Mouse (Mus musculus) limb, embryonic 11.5 days (tissue): ENCODE measurements around the gene Itprid2. TPM values are rescaled to one million over a fixed set of nuclear protein-coding genes. Genes with fewer than 3 reads are reported as not detected.

Experiments
- ATAC-seq: fragments of 200-750 bp; cut with Nextera tagmentation; 2 replicates; pipeline ENCODE4 v1.8.0; 2017; ENCODE audit warnings: low read depth; ENCODE audit not compliant: insufficient number of reproducible peaks, low FRiP score, low TSS enrichment
- DNase-seq: peaks from one replicate; pipeline ENCODE4 v3.0.0-alpha.2; 2015; ENCODE audit warnings: low spot score
- H3K27ac ChIP-seq: fragments of 300-500 bp; sonication (generic); replicated peaks from 2 replicates; pipeline ENCODE4 v1.5.1; 2014; ENCODE audit warnings: low read depth, mild to moderate bottlenecking, low read length
- H3K27me3 ChIP-seq: fragments of 300-500 bp; sonication (generic); 2 replicates; pipeline ENCODE4 v1.6.1; 2014; ENCODE audit warnings: mild to moderate bottlenecking, low read length, mixed read lengths; ENCODE audit not compliant: control insufficient read depth, insufficient read depth
- H3K36me3 ChIP-seq: fragments of 300-500 bp; sonication (generic); 2 replicates; pipeline ENCODE4 v1.6.1; 2014; ENCODE audit warnings: mild to moderate bottlenecking, low read length, moderate library complexity, mixed read lengths; ENCODE audit not compliant: control insufficient read depth, insufficient read depth
- H3K4me1 ChIP-seq: fragments of 300-500 bp; sonication (generic); 2 replicates; pipeline ENCODE4 v1.6.1; 2014; ENCODE audit warnings: low read length, mixed read lengths; ENCODE audit not compliant: control insufficient read depth, insufficient read depth
- H3K4me2 ChIP-seq: fragments of 300-500 bp; sonication (generic); 2 replicates; pipeline ENCODE4 v1.6.1; 2014; ENCODE audit warnings: low read depth, mild to moderate bottlenecking, moderate library complexity; ENCODE audit not compliant: severe bottlenecking
- H3K4me3 ChIP-seq: fragments of 300-500 bp; sonication (generic); 2 replicates; pipeline ENCODE4 v1.5.1; 2014; ENCODE audit warnings: low read depth, low read length
- H3K9ac ChIP-seq: fragments of 300-500 bp; sonication (generic); 2 replicates; pipeline ENCODE4 v1.6.1; 2014; ENCODE audit warnings: mild to moderate bottlenecking, low read length
- H3K9me3 ChIP-seq: fragments of 300-500 bp; sonication (generic); 2 replicates; pipeline ENCODE4 v1.6.1; 2016; ENCODE audit warnings: low read length; ENCODE audit not compliant: control insufficient read depth
- WGBS: fragments of 180-500 bp; shearing (Covaris S2); extraction: QIAGEN DNeasy Blood & Tissue Kit; methylation state at CpG from one replicate; pipeline ENCODE4 v1.1.7; 2014; 5-methylcytosine and 5-hydroxymethylcytosine counted together
- polyA plus RNA-seq: library from polyadenylated mRNA; unstranded; fragments of >200 nt; fragmentation: Nextera tagmentation; extraction: Ambion mirVana; gene quantifications from 2 replicates; pipeline ENCODE4 v1.2.1, GENCODE M21; 2014

Itprid2 gene
- polyA plus RNA-seq, 1 experiment from 2014 or later, result 7.4 TPM

GRCm38 (mm10) chr2:79707575-79707974 is 72.4 kb downstream of the Itprid2 start, which contains the start of gene Ppp1r1c:
Gene Ppp1r1c (plus strand): TSS chr2:79707780.
- Histone ChIP-seq H3K9ac (no peak within 1 kb of the TSS), H3K4me1 (no peaks in the 10 kb centered on the region), H3K27ac (no peak within 1 kb of the TSS), H3K4me3 (no peak within 1 kb of the TSS), H3K4me2 (no peak within 1 kb of the TSS), H3K9me3 (no peaks in the 10 kb centered on the region), H3K36me3 (no peaks in the 10 kb centered on the region), H3K27me3 (no peaks in the 10 kb centered on the region)
- no peak for ATAC-seq
- WGBS, result 87% methylated on average over 6 of the region's 6 CpGs
- DNase-seq, result no peak

GRCm38 (mm10) chr2:79713662-79714091 is 78.5 kb downstream of the Itprid2 start:
- Histone ChIP-seq H3K4me2 (no peak overlapping the region), H3K9ac (no peak overlapping the region)

GRCm38 (mm10) chr2:79714745-79715144 is 79.6 kb downstream of the Itprid2 start:
- H3K4me3 ChIP-seq, result no peak overlapping the region
- DNase-seq (no peak), ATAC-seq (no peak)
- WGBS, result 43% methylated on average over 6 of the region's 6 CpGs
- no peaks in the 10 kb centered on the region for H3K9me3 ChIP-seq
- no peaks in the 10 kb centered on the region for H3K36me3 ChIP-seq
- no peaks in the 10 kb centered on the region for H3K27me3 ChIP-seq
- no peaks in the 10 kb centered on the region for H3K4me1 ChIP-seq
- no peak overlapping the region for H3K9ac ChIP-seq
- no peak overlapping the region for H3K4me2 ChIP-seq
- no peak overlapping the region for H3K27ac ChIP-seq

More at GRCm38 (mm10) chr2:79713662-79714091, 78.5 kb downstream of the Itprid2 start:
- no peak for DNase-seq
- no peaks in the 10 kb centered on the region for H3K27me3 ChIP-seq
- no peaks in the 10 kb centered on the region for H3K9me3 ChIP-seq
- WGBS, result 76% methylated on average over 3 of the region's 3 CpGs
- no peaks in the 10 kb centered on the region for H3K36me3 ChIP-seq
- no peak overlapping the region for H3K27ac ChIP-seq
- no peak overlapping the region for H3K4me3 ChIP-seq
- no peak for ATAC-seq
- no peaks in the 10 kb centered on the region for H3K4me1 ChIP-seq

GRCm38 (mm10) chr2:79715925-79716324 is 80.8 kb downstream of the Itprid2 start:
- no peaks in the 10 kb centered on the region for H3K27me3 ChIP-seq
- H3K36me3 ChIP-seq, result no peaks in the 10 kb centered on the region
- no peak overlapping the region for H3K9ac ChIP-seq
- no peak overlapping the region for H3K4me3 ChIP-seq
- H3K9me3 ChIP-seq, result no peaks in the 10 kb centered on the region
- no peak for DNase-seq
- WGBS, result 80% methylated on average over 2 of the region's 2 CpGs
- H3K4me2 ChIP-seq, result no peak overlapping the region
- no peak for ATAC-seq
- H3K27ac ChIP-seq, result no peak overlapping the region
- H3K4me1 ChIP-seq, result no peaks in the 10 kb centered on the region

- Histone ChIP-seq H3K27me3 (no peaks in the 10 kb centered on the region), H3K9ac (no peak overlapping the region), H3K4me3 (no peak overlapping the region), H3K9me3 (no peaks in the 10 kb centered on the region), H3K4me1 (no peaks in the 10 kb centered on the region), H3K4me2 (no peak overlapping the region), H3K36me3 (no peaks in the 10 kb centered on the region), H3K27ac (no peak overlapping the region)
- DNase-seq, result no peak
- no peak for ATAC-seq
Measured at GRCm38 (mm10) chr2:79717846-79718245, 82.7 kb downstream of the Itprid2 start.

GRCm38 (mm10) chr2:79722415-79722814 is 87.3 kb downstream of the Itprid2 start:
- DNase-seq (no peak), ATAC-seq (no peak)
- 91% methylated on average over 1 of the region's 1 CpGs for WGBS
- H3K27ac ChIP-seq, result no peak overlapping the region
- H3K27me3 ChIP-seq, result no peaks in the 10 kb centered on the region
- no peaks in the 10 kb centered on the region for H3K36me3 ChIP-seq
- H3K9me3 ChIP-seq, result no peaks in the 10 kb centered on the region
- H3K4me3 ChIP-seq, result no peak overlapping the region
- H3K4me1 ChIP-seq, result no peaks in the 10 kb centered on the region
- H3K4me2 ChIP-seq, result no peak overlapping the region
- H3K9ac ChIP-seq, result no peak overlapping the region

Other genes starting within 250 kb of the Itprid2 start
- 0.20 TPM in 1 of 2 replicates, not detected in the other for gene Neurod1, start 178.6 kb upstream of the Itprid2 start, polyA plus RNA-seq
- 0.30 and 1.0 TPM in 2 replicates for gene Cerkl, start 178.6 kb upstream of the Itprid2 start, polyA plus RNA-seq
- not detected in 2 replicates for gene Ppp1r1c, start 72.4 kb downstream of the Itprid2 start, polyA plus RNA-seq